Mouse (Mus musculus) thymus, adult 2 months (tissue): ENCODE data around the gene Ntm. TPM values are rescaled to one million over a fixed set of nuclear protein-coding genes. Genes with fewer than 3 reads are reported as not detected.

Experiments used
- DNase-seq: peaks from one replicate; pipeline ENCODE4 v3.0.0; 2021
- H3K27ac ChIP-seq: fragments of 200-500 bp; 2 replicates; pipeline ENCODE4 v1.5.1; 2012; ENCODE audit warnings: low read length, control low read depth; ENCODE audit not compliant: control insufficient read depth, insufficient read depth
- H3K27me3 ChIP-seq: fragments of 200-500 bp; 2 replicates; pipeline ENCODE4 v1.6.1; 2012; ENCODE audit warnings: mild to moderate bottlenecking, low read length, moderate library complexity, mixed read lengths; ENCODE audit not compliant: control insufficient read depth, insufficient read depth
- H3K36me3 ChIP-seq: fragments of 200-500 bp; 2 replicates; pipeline ENCODE4 v1.6.1; 2012; ENCODE audit warnings: mild to moderate bottlenecking, low read length, moderate library complexity; ENCODE audit not compliant: control insufficient read depth, insufficient read depth
- H3K4me1 ChIP-seq: fragments of 200-500 bp; replicated peaks from 2 replicates; pipeline ENCODE4 v1.6.1; 2012; ENCODE audit warnings: low read length; ENCODE audit not compliant: control insufficient read depth, insufficient read depth
- H3K4me3 ChIP-seq: fragments of 200-500 bp; 2 replicates; pipeline ENCODE4 v1.5.1; 2012; ENCODE audit warnings: mild to moderate bottlenecking, low read length, control low read depth, moderate library complexity; ENCODE audit not compliant: control insufficient read depth, insufficient read depth
- CTCF ChIP-seq: fragments of 200-500 bp; IDR thresholded peaks from 2 replicates; pipeline ENCODE4 v1.5.1; 2012; ENCODE audit warnings: mild to moderate bottlenecking, control low read depth, low read length, moderate library complexity, borderline replicate concordance; ENCODE audit not compliant: control insufficient read depth, poor library complexity, insufficient read depth; ENCODE audit errors: extremely low read depth
- POLR2A ChIP-seq: fragments of 200-500 bp; IDR thresholded peaks from 2 replicates; pipeline ENCODE4 v1.6.1; 2012; ENCODE audit warnings: mild to moderate bottlenecking, low read length, control low read depth, moderate library complexity; ENCODE audit not compliant: control insufficient read depth, poor library complexity, insufficient read depth; ENCODE audit errors: extremely low read depth
- WGBS: fragments of 180-500 bp; shearing (Covaris S2); methylation state at CpG from one replicate; pipeline ENCODE4 v1.1.7; 2018; 5-methylcytosine and 5-hydroxymethylcytosine counted together
- polyA plus RNA-seq: library from polyadenylated mRNA; depleted of rRNA; stranded (reverse); fragments of >200 nt; gene quantifications from 2 replicates; pipeline ENCODE4 v1.2.3, GENCODE M21; 2012

Ntm gene
- polyA plus RNA-seq, 1 experiment, result 0.19 TPM

GRCm38 (mm10) chr9:29202196-29202595 lies 760.7 kb downstream of the Ntm start:
- Histone ChIP-seq H3K27ac (no peak overlapping the region), H3K36me3 (no peaks in the 10 kb centered on the region), H3K27me3 (no peaks in the 10 kb centered on the region), H3K4me3 (no peak overlapping the region), H3K4me1 (no peaks in the 10 kb centered on the region)
- TF ChIP-seq POLR2A, result no peak
- no peak for TF ChIP-seq CTCF
- DNase-seq, result no peak
- 48% methylated on average over 2 of the region's 2 CpGs for WGBS

GRCm38 (mm10) chr9:29201163-29202053 lies 761.5 kb downstream of the Ntm start:
- no peaks in the 10 kb centered on the region for H3K4me1 ChIP-seq
- no peaks in the 10 kb centered on the region for H3K27me3 ChIP-seq
- H3K36me3 ChIP-seq, result no peaks in the 10 kb centered on the region
- H3K4me3 ChIP-seq, result no peak overlapping the region
- DNase-seq, result no peak
- no peak overlapping the region for H3K27ac ChIP-seq
- WGBS, result 59% methylated on average over 14 of the region's 14 CpGs
- TF ChIP-seq POLR2A, result no peak
- no peak for TF ChIP-seq CTCF

GRCm38 (mm10) chr9:29197046-29197445 lies 765.9 kb downstream of the Ntm start:
- H3K36me3 ChIP-seq, result no peaks in the 10 kb centered on the region
- H3K27me3 ChIP-seq, result no peaks in the 10 kb centered on the region
- TF ChIP-seq CTCF, result no peak
- no peak for TF ChIP-seq POLR2A
- H3K4me3 ChIP-seq, result no peak overlapping the region
- no peak overlapping the region for H3K27ac ChIP-seq
- WGBS, result 94% methylated on average over 3 of the region's 3 CpGs
- no peaks in the 10 kb centered on the region for H3K4me1 ChIP-seq
- DNase-seq, result no peak

GRCm38 (mm10) chr9:29194265-29194664 lies 768.7 kb downstream of the Ntm start:
- H3K4me1 ChIP-seq, result no peaks in the 10 kb centered on the region
- no peak overlapping the region for H3K4me3 ChIP-seq
- TF ChIP-seq CTCF (no peak), POLR2A (no peak)
- no peak overlapping the region for H3K27ac ChIP-seq
- no peak for DNase-seq
- no peaks in the 10 kb centered on the region for H3K36me3 ChIP-seq
- WGBS, result 66% methylated on average over 2 of the region's 2 CpGs
- H3K27me3 ChIP-seq, result no peaks in the 10 kb centered on the region

GRCm38 (mm10) chr9:29183011-29183410 lies 779.9 kb downstream of the Ntm start:
- no peak for DNase-seq
- no peak overlapping the region for H3K27ac ChIP-seq
- H3K36me3 ChIP-seq, result no peaks in the 10 kb centered on the region
- no peak overlapping the region for H3K4me3 ChIP-seq
- 95% methylated on average over 5 of the region's 5 CpGs for WGBS
- no peaks in the 10 kb centered on the region for H3K27me3 ChIP-seq
- TF ChIP-seq POLR2A, result no peak
- TF ChIP-seq CTCF, result no peak
- H3K4me1 ChIP-seq, result no peaks in the 10 kb centered on the region

- Histone ChIP-seq H3K4me3 (no peak overlapping the region), H3K27me3 (no peaks in the 10 kb centered on the region), H3K4me1 (no peaks in the 10 kb centered on the region), H3K27ac (no peak overlapping the region), H3K36me3 (no peaks in the 10 kb centered on the region)
- no peak for DNase-seq
- WGBS, result 94% methylated on average over 2 of the region's 2 CpGs
- TF ChIP-seq POLR2A (no peak), CTCF (no peak)
Observed at GRCm38 (mm10) chr9:29181661-29182060, 781.3 kb downstream of the Ntm start.
